Mouse (Mus musculus) lung, embryonic 14.5 days (tissue): ENCODE results near the gene Vps8. TPM values are rescaled to one million over a fixed set of nuclear protein-coding genes. Genes with fewer than 3 reads are reported as not detected.

Experiments used
- ATAC-seq: fragments of 200-750 bp; cut with Nextera tagmentation; 2 replicates; pipeline ENCODE4 v1.8.0; 2017; ENCODE audit warnings: mild to moderate bottlenecking, moderate TSS enrichment, moderate library complexity; ENCODE audit not compliant: insufficient read depth
- DNase-seq: peaks from one replicate; pipeline ENCODE4 v3.0.0-alpha.2; 2015
- H3K27ac ChIP-seq: fragments of 300-500 bp; sonication (generic); 2 replicates; pipeline ENCODE4 v1.5.1; 2014; ENCODE audit warnings: low read depth, mild to moderate bottlenecking, moderate library complexity
- H3K27me3 ChIP-seq: fragments of 300-500 bp; sonication (generic); 2 replicates; pipeline ENCODE4 v1.6.1; 2014; ENCODE audit warnings: low read length, control low read depth; ENCODE audit not compliant: insufficient read depth
- H3K36me3 ChIP-seq: fragments of 300-500 bp; sonication (generic); 2 replicates; pipeline ENCODE4 v1.6.1; 2014; ENCODE audit warnings: control low read depth; ENCODE audit not compliant: insufficient read depth
- H3K4me1 ChIP-seq: fragments of 300-500 bp; sonication (generic); 2 replicates; pipeline ENCODE4 v1.6.1; 2014; ENCODE audit warnings: antibody characterized with exemption, control low read depth; ENCODE audit not compliant: insufficient read depth
- H3K4me2 ChIP-seq: fragments of 300-500 bp; sonication (generic); 2 replicates; pipeline ENCODE4 v1.6.1; 2014; ENCODE audit warnings: mild to moderate bottlenecking
- H3K4me3 ChIP-seq: fragments of 300-500 bp; sonication (generic); 2 replicates; pipeline ENCODE4 v1.5.1; 2014; ENCODE audit warnings: low read depth, low read length
- H3K9ac ChIP-seq: fragments of 300-500 bp; sonication (generic); 2 replicates; pipeline ENCODE4 v1.6.1; 2014
- H3K9me3 ChIP-seq: fragments of 300-500 bp; sonication (generic); 2 replicates; pipeline ENCODE4 v1.6.1; 2016; ENCODE audit warnings: low read depth, low read length, control low read depth
- CTCF ChIP-seq: IDR thresholded peaks from 2 replicates; pipeline ENCODE4 v1.5.1; 2016; ENCODE audit warnings: antibody characterized with exemption, low read depth
- WGBS: fragments of 180-500 bp; shearing (Covaris S2); extraction: QIAGEN DNeasy Blood & Tissue Kit; methylation state at CpG from one replicate; pipeline ENCODE4 v1.1.7; 2014; 5-methylcytosine and 5-hydroxymethylcytosine counted together
- polyA plus RNA-seq: library from polyadenylated mRNA; unstranded; fragments of >200 nt; fragmentation: Nextera tagmentation; extraction: Ambion mirVana; gene quantifications from 2 replicates; pipeline ENCODE4 v1.2.1, GENCODE M21; 2014

The Vps8 gene
- polyA plus RNA-seq, 1 experiment from 2014 or later, result 19.3 TPM

DNA sequence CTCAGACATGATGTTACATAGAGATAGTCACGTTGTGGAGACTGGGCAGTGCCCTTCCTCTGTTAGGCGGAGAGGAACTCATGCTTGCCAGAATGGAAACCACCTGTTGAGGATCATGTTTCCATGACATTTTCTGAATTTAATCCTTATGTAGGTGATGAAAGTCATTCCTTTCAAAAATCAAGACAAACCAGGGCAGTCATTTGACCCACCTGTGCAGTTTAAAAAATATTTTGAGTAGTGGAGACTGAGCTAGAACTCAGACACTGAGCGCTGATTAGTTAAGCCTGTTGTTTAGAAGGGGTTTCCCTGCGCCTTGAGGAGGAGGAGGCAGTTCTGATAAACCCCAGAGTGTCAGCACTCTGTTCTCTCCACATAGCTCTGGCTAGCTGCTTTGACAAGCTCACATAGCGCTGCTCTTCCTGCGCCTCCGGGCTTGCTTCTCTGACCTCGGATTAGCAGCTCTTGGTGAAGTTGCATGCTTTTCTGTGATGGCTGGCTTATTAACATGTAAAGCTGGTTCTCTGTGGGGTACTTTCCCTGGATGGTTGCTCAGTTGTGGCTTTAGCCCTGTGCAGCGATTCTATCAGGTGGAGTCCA, 22.2 kb downstream of the Vps8 start:
- Histone ChIP-seq H3K4me2 (no peak overlapping the region), H3K4me3 (no peak overlapping the region), H3K9ac (no peak overlapping the region), H3K9me3 (no peaks in the 10 kb centered on the region), H3K27me3 (no peaks in the 10 kb centered on the region), H3K36me3 (peaks cover 6% of the 10 kb centered on the region; the same call in 1 of the 2 replicates), H3K4me1 (no peaks in the 10 kb centered on the region), H3K27ac (no peak overlapping the region)
- no peak for ATAC-seq
- no peak for TF ChIP-seq CTCF
- DNase-seq, result no peak
- 45% methylated on average over 9 of the region's 9 CpGs for WGBS

DNA sequence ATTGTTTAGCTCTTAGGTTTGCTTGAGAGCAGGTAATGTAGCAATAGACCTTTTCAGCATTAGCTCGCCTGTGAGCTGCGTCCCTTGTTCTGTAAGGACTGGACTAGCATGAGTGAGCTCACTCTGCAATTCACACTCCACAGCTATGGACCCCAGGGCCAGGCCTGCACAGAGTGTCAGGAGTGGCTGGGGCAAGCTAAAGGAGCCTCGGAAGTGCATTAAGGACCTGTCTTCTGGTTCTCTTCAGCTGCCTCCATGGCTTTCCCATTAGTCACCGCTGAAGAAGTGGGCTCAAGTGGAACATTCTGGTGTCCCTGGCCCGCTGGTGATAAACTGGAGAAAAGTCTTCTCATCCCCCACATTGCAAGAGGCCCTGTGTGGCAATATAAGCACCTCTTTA, 24.5 kb downstream of the Vps8 start:
- no peaks in the 10 kb centered on the region for H3K27me3 ChIP-seq
- ATAC-seq (no peak), DNase-seq (no peak)
- H3K4me1 ChIP-seq, result no peaks in the 10 kb centered on the region
- no peak overlapping the region for H3K9ac ChIP-seq
- H3K36me3 ChIP-seq, result peaks cover 6% of the 10 kb centered on the region; the same call in 1 of the 2 replicates
- no peak overlapping the region for H3K4me2 ChIP-seq
- no peak for TF ChIP-seq CTCF
- no peak overlapping the region for H3K27ac ChIP-seq
- H3K9me3 ChIP-seq, result no peaks in the 10 kb centered on the region
- 72% methylated on average over 5 of the region's 5 CpGs for WGBS
- H3K4me3 ChIP-seq, result no peak overlapping the region

DNA sequence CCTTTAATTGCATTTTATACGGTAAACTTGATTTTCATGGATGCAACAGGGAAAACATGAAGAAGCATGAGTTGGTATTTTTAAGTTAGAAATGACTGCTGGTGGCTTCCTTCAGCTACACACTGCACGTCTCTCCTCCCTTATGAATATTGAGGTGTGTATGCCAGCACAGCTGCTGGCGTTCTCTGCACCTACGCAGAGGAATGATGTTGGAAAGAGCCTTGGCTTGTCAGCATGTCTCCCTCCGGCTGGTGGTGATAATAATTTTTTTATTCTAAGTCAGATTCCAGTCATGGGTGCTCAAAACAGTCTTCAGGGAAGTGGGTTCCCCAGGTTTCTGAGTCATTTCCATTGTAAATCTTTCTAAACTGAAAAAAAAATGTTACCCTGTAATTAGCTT, 25.5 kb downstream of the Vps8 start:
- Histone ChIP-seq H3K4me2 (no peak overlapping the region), H3K9me3 (no peaks in the 10 kb centered on the region), H3K9ac (no peak overlapping the region), H3K27me3 (no peaks in the 10 kb centered on the region), H3K4me1 (no peaks in the 10 kb centered on the region), H3K27ac (no peak overlapping the region), H3K4me3 (no peak overlapping the region), H3K36me3 (0 out of 2 replicates have a peak, but pooled peaks cover 6% of the 10 kb centered on the region)
- no peak for ATAC-seq
- TF ChIP-seq CTCF, result no peak
- DNase-seq, result no peak
- WGBS, result 87% methylated on average over 5 of the region's 5 CpGs

DNA sequence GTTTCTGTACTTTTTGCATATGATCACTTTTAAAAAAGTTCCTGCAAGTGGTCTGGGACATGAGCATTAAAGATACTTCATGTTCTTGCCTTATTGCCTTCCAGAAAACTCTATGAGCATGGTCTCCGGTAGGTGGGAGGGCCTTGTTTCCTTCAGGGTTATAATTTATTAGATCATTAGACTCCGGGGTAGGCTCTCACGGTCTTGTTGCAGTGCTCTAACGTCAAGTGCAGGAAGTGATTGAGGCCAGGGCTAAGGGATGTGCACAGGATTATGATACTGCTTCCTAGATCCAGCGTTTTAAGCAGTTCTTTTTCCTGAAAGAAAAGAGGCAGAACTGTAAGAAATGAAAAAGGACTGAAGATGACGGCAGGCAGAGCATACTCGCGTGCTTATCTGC, 27.0 kb downstream of the Vps8 start:
- H3K4me3 ChIP-seq, result no peak overlapping the region
- no peak overlapping the region for H3K4me2 ChIP-seq
- TF ChIP-seq CTCF, result no peak
- 0 out of 2 replicates have a peak, but pooled peaks cover 5% of the 10 kb centered on the region for H3K36me3 ChIP-seq
- no peaks in the 10 kb centered on the region for H3K9me3 ChIP-seq
- H3K27ac ChIP-seq, result no peak overlapping the region
- H3K27me3 ChIP-seq, result no peaks in the 10 kb centered on the region
- DNase-seq, result no peak
- no peak overlapping the region for H3K9ac ChIP-seq
- no peaks in the 10 kb centered on the region for H3K4me1 ChIP-seq
- WGBS, result 46% methylated on average over 8 of the region's 8 CpGs
- ATAC-seq, result no peak

DNA sequence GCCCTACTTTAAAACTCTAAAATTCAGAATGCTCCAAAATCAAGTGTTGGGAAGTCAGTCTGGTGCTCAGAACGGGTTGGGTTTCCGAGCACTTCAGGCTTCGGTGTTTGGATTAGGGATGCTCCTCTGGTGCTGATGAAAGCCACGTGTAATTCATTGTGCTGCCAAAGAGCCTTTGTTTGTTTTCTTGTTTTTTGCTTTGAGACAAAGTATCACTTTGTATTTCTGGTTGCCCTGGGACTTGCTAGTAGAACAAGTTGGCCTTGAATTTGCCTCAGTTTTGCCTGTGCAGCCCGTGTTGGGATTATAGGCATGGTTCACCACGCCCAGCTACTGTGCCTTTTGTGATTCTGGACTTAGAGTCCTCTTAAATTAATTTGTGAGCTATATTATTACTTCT, 29.7 kb downstream of the Vps8 start:
- Histone ChIP-seq H3K9me3 (no peaks in the 10 kb centered on the region), H3K36me3 (peaks cover 4% of the 10 kb centered on the region; the same call in 1 of the 2 replicates), H3K4me3 (no peak overlapping the region), H3K27ac (no peak overlapping the region), H3K27me3 (no peaks in the 10 kb centered on the region), H3K9ac (no peak overlapping the region), H3K4me2 (no peak overlapping the region), H3K4me1 (no peaks in the 10 kb centered on the region)
- TF ChIP-seq CTCF, result no peak
- 67% methylated on average over 6 of the region's 6 CpGs for WGBS
- ATAC-seq (no peak), DNase-seq (no peak)

DNA sequence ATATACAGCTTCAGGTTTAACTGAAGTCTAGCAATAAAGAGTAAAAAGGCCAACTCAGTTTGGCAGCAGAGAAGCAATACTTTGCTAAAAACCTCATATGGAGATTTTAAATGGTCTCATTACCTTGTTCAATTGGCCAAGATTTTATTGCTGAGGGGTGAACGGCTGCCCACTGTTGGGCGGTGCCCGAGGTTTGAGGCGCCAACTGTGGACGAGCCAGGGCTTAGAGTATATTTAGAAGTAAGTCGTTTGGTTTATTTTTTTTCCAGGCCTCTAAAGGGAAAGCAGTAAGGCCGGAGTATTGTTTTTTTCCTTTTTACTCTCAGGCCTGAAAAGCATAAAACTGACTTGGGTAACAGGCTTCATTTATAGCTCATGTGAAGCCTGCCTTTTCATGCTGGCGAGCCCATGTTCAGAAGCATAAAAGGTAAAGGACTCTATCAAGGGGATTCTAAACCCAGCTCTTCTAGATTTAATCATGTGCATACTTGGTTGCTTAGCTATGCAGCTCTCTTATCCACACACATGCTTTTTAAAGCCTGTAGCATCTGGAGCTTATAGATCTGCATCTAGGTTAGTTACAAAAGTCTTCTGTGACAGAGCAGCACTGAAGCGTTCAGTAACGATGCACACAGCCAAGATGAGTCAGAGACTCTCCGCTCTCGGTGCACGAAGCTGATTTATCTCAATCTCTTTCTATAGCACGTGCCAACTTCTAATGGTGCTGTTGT, 34.9 kb downstream of the Vps8 start:
- WGBS, result 81% methylated on average over 14 of the region's 14 CpGs
- Histone ChIP-seq H3K36me3 (peaks cover 15% of the 10 kb centered on the region), H3K9me3 (no peaks in the 10 kb centered on the region), H3K27ac (no peak overlapping the region), H3K4me1 (no peaks in the 10 kb centered on the region), H3K27me3 (no peaks in the 10 kb centered on the region), H3K9ac (no peak overlapping the region), H3K4me2 (no peak overlapping the region), H3K4me3 (no peak overlapping the region)
- ATAC-seq (no peak), DNase-seq (no peak)
- TF ChIP-seq CTCF, result no peak

DNA sequence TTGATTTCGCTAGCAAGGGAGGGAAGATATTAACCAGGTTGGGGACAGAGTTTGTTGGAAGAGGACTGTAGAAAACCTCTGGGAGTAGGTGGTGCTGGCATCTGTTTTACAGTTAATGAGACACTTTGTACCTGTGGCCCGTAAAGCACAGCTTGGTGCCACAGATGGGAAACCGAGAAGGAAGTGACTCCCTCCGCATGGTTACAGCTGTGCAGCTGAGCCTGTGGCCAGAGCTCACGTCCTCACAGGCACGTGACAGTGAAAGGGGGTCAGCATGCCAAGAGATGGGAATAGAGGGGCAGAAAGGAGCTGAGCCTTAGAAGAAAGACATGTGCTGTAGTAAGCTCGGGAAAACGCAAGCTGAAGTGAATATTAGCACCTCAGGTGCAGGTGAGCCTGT, 43.0 kb downstream of the Vps8 start:
- ATAC-seq, result no peak
- Histone ChIP-seq H3K4me2 (no peak overlapping the region), H3K27me3 (no peaks in the 10 kb centered on the region), H3K4me3 (no peak overlapping the region), H3K4me1 (no peaks in the 10 kb centered on the region), H3K36me3 (peaks cover 17% of the 10 kb centered on the region), H3K9ac (no peak overlapping the region), H3K9me3 (no peaks in the 10 kb centered on the region), H3K27ac (no peak overlapping the region)
- no peak for DNase-seq
- 71% methylated on average over 8 of the region's 8 CpGs for WGBS
- TF ChIP-seq CTCF, result no peak
